Mouse (Mus musculus) E14TG2a.4 (cell line): Measurements from ENCODE around the gene 1520401A03Rik.

Experiments
- H3K27me3 ChIP-seq: 2 replicates; pipeline ENCODE4 v1.6.1; 2014; ENCODE audit warnings: low read length, control low read depth; ENCODE audit not compliant: insufficient read depth
- H3K36me3 ChIP-seq: 2 replicates; pipeline ENCODE4 v1.6.1; 2014; ENCODE audit warnings: low read length, control low read depth; ENCODE audit not compliant: insufficient read depth
- H3K4me1 ChIP-seq: replicated peaks from 2 replicates; pipeline ENCODE4 v1.6.1; 2014; ENCODE audit warnings: low read depth, low read length, control low read depth
- H3K4me3 ChIP-seq: replicated peaks from 2 replicates; pipeline ENCODE4 v1.5.1; 2014; ENCODE audit warnings: mild to moderate bottlenecking, low read length
- H3K9me3 ChIP-seq: 2 replicates; pipeline ENCODE4 v1.6.1; 2014; ENCODE audit warnings: low read length, control low read depth
- CTCF ChIP-seq: conservative IDR thresholded peaks from 2 replicates; pipeline ENCODE4 v1.5.1; 2014; ENCODE audit warnings: low read length
- NANOG ChIP-seq: IDR thresholded peaks from 2 replicates; pipeline ENCODE4 v1.6.1; 2014; ENCODE audit warnings: borderline replicate concordance, low read length, mixed read lengths
- POU5F1 ChIP-seq: IDR thresholded peaks from 2 replicates; pipeline ENCODE4 v1.6.1; 2014; ENCODE audit warnings: low read length, borderline replicate concordance

Gene 1520401A03Rik

GRCm38 (mm10) chr17:23740136-23740584, 17.6 kb upstream of the 1520401A03Rik start:
- Histone ChIP-seq H3K4me3 (peak overlapping the region; percentile 82), H3K36me3 (peaks cover 19% of the 10 kb centered on the region), H3K4me1 (peaks cover 66% of the 10 kb centered on the region), H3K27me3 (peaks cover 86% of the 10 kb centered on the region), H3K9me3 (no peaks in the 10 kb centered on the region)
- TF ChIP-seq POU5F1 (no peak), NANOG (no peak), CTCF (no peak)

GRCm38 (mm10) chr17:23739202-23740135, 16.9 kb upstream of the 1520401A03Rik start:
- Histone ChIP-seq H3K4me3 (peak overlapping the region; percentile 82), H3K4me1 (peaks cover 59% of the 10 kb centered on the region), H3K36me3 (peaks cover 26% of the 10 kb centered on the region), H3K27me3 (peaks cover 79% of the 10 kb centered on the region), H3K9me3 (no peaks in the 10 kb centered on the region)
- TF ChIP-seq CTCF (no peak), NANOG (no peak), POU5F1 (no peak)

- peaks cover 57% of the 10 kb centered on the region for H3K4me1 ChIP-seq
Observed at GRCm38 (mm10) chr17:23738836-23739201, 16.2 kb upstream of the 1520401A03Rik start.

GRCm38 (mm10) chr17:23737493-23738445, 15.2 kb upstream of the 1520401A03Rik start:
- no peak for TF ChIP-seq CTCF
- TF ChIP-seq NANOG, result no peak
- H3K4me3 ChIP-seq, result no peak overlapping the region
- H3K27me3 ChIP-seq, result peaks cover 62% of the 10 kb centered on the region
- no peaks in the 10 kb centered on the region for H3K9me3 ChIP-seq
- H3K36me3 ChIP-seq, result peaks cover 42% of the 10 kb centered on the region
- H3K4me1 ChIP-seq, result peaks cover 55% of the 10 kb centered on the region

More at GRCm38 (mm10) chr17:23738836-23739201, 16.2 kb upstream of the 1520401A03Rik start:
- peaks cover 32% of the 10 kb centered on the region for H3K36me3 ChIP-seq
- peaks cover 73% of the 10 kb centered on the region for H3K27me3 ChIP-seq
- TF ChIP-seq NANOG (no peak), POU5F1 (no peak), CTCF (no peak)
- no peaks in the 10 kb centered on the region for H3K9me3 ChIP-seq
- peak overlapping the region; percentile 82 for H3K4me3 ChIP-seq

GRCm38 (mm10) chr17:23734341-23734740, 11.8 kb upstream of the 1520401A03Rik start:
- Histone ChIP-seq H3K36me3 (peaks cover 53% of the 10 kb centered on the region), H3K4me3 (no peak overlapping the region), H3K4me1 (peaks cover 28% of the 10 kb centered on the region), H3K27me3 (peaks cover 29% of the 10 kb centered on the region), H3K9me3 (no peaks in the 10 kb centered on the region)
- no peak for TF ChIP-seq NANOG
- TF ChIP-seq POU5F1, result no peak
- no peak for TF ChIP-seq CTCF

- Histone ChIP-seq H3K9me3 (no peaks in the 10 kb centered on the region), H3K4me3 (no peak overlapping the region), H3K27me3 (peaks cover 3% of the 10 kb centered on the region; the same call in 1 of the 2 replicates), H3K4me1 (peaks cover 33% of the 10 kb centered on the region), H3K36me3 (peaks cover 37% of the 10 kb centered on the region)
- TF ChIP-seq CTCF, result no peak
- TF ChIP-seq NANOG, result no peak
- TF ChIP-seq POU5F1, result no peak
Observed at GRCm38 (mm10) chr17:23730441-23730840, 7.9 kb upstream of the 1520401A03Rik start.

- TF ChIP-seq CTCF (no peak), POU5F1 (no peak), NANOG (no peak)
Observed at GRCm38 (mm10) chr17:23726758-23727142, 4.2 kb upstream of the 1520401A03Rik start.

GRCm38 (mm10) chr17:23725999-23726757, 3.6 kb upstream of the 1520401A03Rik start, which contains the start of gene Pkmyt1:
Gene Pkmyt1, plus strand, starts transcription at chr17:23726336.
- Histone ChIP-seq H3K27me3 (peaks cover 24% of the 10 kb centered on the region), H3K9me3 (no peaks in the 10 kb centered on the region), H3K36me3 (0 out of 2 replicates have a peak, but pooled peaks cover 2% of the 10 kb centered on the region), H3K4me1 (peaks cover 33% of the 10 kb centered on the region), H3K4me3 (peak within 1 kb of the TSS; percentile 94)
- TF ChIP-seq POU5F1 (no peak), CTCF (no peak)

More at GRCm38 (mm10) chr17:23726758-23727142, 4.2 kb upstream of the 1520401A03Rik start:
- no peaks in the 10 kb centered on the region for H3K9me3 ChIP-seq
- H3K27me3 ChIP-seq, result peaks cover 20% of the 10 kb centered on the region
- peak overlapping the region; percentile 94 for H3K4me3 ChIP-seq
- H3K4me1 ChIP-seq, result peaks cover 33% of the 10 kb centered on the region
- 0 out of 2 replicates have a peak, but pooled peaks cover 2% of the 10 kb centered on the region for H3K36me3 ChIP-seq
